Mouse (Mus musculus) lung, postnatal 0 days (tissue): ENCODE measurements around the gene Gramd1a.

Experiments
- CTCF ChIP-seq: IDR thresholded peaks from 2 replicates; pipeline ENCODE4 v1.5.1; 2016; ENCODE audit warnings: antibody characterized with exemption, mild to moderate bottlenecking
- EP300 ChIP-seq: IDR thresholded peaks from 2 replicates; pipeline ENCODE4 v1.6.1; 2016; ENCODE audit warnings: antibody characterized with exemption, mild to moderate bottlenecking, control low read depth

- TF ChIP-seq CTCF (no peak), EP300 (no peak)
These were observed 49.5 kb downstream of the Gramd1a start for GRCm38 (mm10) chr7:31106166-31106565.
